Mouse (Mus musculus) mature B cell (primary cell): Measurements from ENCODE around the gene Gpr88.

Experiments used
- in situ Hi-C: fragments of 300-500 bp; cut with MboI; formaldehyde crosslinking; loops from 2 replicates; pipeline ENCODE4 v1.14.3; 2019

Gpr88 gene

DNA sequence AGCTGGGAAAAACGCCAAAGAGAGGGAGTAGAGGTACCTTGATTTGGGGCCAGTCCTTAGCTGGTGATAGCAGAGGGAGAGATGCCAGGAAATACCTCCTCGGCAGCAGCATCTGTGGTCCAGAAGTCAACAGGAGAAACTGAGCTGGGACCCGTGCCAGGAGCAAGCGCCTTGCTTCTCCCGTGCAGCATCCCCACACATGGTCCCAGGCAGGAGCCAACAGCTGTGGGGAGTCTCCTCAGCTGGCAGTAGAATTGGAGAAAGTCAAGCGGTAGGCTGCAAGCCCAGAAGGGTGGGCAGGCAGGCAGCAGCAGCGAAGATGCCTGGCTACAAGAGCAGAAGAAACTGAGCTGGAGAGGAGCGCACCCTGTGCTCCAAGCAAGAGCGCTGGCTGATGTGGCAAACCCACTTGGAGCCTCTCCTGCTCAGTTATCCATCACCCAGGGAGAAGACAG, at the start of gene Gpr88:
Gene Gpr88 (minus strand): TSS at position 427 of the 455 bp plus-strand sequence.
- in situ Hi-C loops, result no loop called here

DNA sequence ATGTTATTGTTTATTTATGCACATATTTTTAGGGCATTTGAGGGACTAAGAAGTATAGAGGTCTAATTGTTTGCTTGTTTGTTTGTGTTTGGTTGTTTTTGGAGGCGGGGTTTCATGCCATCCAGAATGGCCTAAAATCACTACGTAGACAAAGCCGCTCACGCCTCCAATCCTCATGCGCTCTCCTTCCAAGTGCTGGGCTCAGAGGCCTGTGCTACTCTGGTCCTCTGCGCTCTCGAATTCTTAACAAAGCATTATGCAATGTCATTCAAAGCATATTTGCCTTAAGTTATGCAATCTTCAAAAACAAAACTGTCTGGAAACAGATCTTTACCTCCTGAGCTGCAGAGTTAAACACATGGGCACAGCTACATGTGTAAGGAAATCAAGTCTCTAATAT, 49.3 kb upstream of the Gpr88 start:
- in situ Hi-C loops, result no loop called here

DNA sequence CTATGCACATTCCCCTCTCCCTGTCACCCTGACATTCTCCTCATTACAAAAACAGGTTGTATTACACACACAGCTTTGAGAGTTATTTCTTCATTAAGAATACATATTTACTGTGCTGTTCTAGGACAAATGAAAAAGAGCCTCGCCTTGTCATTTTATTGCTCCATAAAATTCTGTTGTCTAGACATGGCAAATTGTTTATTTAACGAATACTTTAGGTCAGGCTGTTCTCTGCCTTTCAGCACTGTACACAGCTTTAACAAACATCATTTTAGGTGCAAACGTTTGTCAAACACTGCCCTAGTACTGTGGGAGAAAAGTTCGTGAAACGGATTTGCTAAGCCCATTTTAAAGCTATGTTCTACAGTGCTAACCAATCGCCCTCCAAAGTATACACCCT, 48.5 kb upstream of the Gpr88 start:
- in situ Hi-C loops, result no loop called here

DNA sequence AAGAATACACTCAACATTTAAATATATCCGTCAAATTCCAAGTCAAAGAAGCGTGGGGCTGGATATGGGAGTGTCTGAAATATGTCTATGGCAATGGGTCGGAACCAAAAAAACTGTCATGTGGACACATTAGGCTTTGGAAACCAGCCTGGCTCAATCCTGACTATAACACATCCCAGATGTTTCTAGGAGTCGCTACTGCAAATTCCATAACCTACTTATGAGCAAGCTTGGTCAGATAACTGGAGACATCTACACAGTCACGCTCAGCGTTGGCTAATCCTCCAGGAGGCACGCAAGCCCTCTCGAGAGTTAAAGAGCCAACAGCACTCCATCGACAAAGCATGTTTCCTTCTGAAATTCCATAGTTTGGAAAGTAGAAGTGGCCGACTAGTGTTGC, 45.4 kb upstream of the Gpr88 start:
- in situ Hi-C loops, result no loop called here

DNA sequence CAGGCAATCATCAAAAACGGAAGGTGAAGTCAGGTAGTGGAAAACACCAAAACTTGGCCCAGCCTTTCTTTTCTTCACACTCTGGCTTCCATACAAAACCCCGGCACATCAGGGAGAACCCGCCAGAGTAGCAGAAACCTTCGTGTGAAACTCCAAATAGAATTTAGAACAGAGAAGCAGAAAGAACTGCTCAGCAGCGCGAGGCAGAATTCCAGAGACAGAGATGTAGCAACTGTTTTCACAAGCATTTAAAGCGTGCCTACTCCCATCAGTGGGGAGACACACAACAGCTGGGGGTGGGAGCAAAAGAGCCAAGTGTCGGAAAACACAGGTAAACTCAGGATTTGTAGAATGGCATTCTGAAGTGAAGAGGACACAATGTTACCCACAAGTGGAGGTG, 44.7 kb upstream of the Gpr88 start:
- in situ Hi-C loops, result no loop called here

DNA sequence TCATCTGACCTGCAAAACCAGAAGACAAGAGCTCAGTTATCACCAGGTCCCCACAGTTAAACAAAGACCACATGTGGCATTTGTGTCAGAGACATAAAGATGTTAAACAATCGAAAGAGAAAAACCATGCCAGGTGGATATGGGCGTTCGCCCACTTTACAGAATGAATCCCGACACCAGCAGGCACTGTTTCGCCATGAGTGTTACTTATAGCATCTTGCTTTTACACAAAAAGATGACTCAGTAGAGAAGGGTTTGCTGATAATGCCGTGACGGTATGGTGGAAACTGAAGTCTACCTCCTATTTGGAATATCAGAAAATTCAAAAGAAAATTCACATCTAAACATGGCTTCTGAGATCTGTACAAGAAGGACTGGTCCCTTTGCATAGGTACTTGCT, 43.9 kb upstream of the Gpr88 start:
- in situ Hi-C loops, result no loop called here

DNA sequence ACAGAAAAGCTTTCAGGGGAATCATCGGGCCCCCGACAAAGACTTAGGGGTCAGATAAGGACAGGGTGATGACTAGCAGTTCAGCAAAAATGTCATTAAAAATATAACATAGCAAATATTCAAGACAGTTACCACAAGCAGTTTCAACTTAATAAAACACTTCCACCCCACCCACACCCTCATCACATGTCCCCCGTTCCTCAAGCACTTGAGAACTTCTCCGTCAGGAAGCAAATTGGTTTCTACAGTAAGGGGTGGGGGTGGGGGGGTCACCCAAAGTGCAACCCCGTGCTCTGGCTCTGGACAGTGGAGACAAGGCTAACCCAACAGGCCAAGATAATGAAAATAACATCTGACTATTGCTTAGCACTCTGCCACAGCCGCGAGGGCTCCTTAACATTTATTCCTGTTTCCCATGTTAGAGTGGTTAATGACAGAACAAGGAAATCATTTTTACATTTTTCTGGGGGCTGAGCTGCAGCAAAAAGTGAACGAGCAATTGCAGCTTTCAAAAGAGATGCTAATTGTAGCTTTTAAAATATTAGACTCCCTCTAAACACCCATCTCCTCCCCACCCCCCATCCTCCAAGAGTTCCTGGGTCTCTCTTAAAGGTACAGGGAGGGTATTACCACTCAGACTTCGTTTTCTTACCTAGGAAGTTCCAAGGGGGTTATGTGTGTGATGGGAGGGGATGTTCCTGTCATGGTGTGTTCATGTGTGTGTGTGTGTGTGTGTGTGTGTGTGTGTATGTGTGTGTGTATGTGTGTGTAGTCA, 36.9 kb upstream of the Gpr88 start:
- in situ Hi-C loops, result no loop called here

DNA sequence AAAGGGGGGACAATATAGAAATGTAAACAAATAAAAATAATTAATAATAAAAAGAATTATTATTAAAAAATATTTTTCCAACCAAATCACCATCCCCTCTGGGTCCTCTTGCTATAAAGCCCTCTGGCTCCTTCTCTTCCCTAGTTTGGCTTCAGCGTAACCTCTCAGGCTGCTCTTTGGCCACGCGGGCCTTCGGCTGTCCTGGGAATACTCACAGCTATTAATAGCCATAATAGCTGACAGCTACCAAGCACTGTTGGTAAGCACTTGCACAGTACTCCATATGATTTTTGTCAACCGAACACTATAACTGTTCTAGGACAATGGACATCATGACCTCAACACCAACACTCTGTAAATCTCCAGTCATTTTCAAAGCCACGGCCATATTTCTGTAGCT, 35.5 kb upstream of the Gpr88 start:
- in situ Hi-C loops, result no loop called here

DNA sequence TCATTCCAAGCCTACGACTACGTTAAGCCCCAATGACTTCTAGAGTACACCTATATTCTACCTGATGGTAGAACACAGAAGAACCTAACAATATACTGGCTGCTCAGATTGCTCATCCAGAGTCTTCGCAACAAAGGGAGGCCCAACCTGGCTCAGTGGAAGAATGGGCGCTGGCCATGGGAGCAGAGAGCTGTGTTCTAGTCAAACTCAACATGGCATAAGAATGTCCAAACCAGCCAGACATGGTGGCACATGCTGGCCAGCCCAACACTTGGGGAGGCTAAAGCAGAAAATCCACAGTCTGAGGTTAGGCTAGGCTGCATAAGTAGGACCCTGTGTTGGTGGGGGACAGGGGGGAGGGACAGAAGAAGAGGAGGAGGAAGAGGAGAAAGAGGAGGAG, 31.4 kb upstream of the Gpr88 start:
- in situ Hi-C loops, result no loop called here

DNA sequence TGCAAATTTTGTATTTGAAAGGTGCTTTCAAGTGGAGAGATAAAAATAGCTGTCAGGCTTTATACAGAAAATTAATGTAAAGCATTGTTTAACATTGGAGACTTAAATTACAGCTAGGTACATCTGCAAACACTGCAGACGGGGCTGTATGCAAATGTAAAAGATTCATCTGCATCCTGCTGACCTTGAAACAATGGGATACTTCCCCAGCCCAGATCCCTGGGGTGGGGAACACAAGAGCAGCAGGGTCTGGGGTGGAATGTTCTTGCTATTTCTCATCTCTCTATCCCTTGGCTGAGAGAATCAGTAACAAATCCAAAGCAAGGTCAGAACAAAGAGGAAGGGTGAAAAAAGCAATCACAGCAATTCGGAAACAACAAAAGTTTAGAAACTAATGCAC, 30.7 kb upstream of the Gpr88 start:
- in situ Hi-C loops, result no loop called here

DNA sequence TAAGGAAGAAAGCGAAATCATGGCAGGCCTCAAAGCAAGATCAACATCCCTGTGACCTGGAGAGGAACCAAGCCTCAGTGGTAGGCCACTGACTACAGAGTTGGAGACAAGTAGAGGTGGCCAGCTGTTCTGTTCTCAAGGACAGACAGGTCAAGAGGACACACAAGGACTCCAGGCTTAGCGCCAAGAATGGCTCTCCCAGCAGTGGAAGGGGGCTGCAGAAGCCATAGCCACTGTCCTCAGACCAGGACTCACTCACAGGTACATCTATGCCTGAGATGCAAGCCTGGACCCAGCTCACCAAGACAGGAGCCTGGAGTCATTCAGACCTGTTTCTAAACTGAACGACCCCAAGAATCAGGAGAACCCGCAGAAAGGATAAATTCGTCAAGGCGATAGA, 28.4 kb upstream of the Gpr88 start:
- in situ Hi-C loops, result no loop called here

DNA sequence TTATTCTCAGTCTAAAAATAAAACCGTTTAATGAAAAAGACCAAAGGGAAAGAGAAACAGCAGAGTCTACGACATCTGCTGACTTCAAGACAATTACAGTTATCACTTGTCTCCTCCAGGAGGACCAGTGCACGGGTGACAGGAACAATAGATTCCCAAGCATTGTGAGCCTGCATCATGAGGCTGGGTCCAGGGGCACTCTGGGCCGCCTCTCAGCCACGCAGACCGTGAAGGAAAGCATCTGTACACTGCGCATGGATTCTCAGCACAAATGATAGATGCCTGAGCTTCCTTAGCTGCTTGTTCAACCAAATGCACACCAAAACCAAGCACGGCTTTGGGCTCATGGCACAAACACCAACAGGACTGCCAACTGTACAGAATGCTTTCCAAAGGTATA, 23.8 kb upstream of the Gpr88 start:
- in situ Hi-C loops, result no loop called here

DNA sequence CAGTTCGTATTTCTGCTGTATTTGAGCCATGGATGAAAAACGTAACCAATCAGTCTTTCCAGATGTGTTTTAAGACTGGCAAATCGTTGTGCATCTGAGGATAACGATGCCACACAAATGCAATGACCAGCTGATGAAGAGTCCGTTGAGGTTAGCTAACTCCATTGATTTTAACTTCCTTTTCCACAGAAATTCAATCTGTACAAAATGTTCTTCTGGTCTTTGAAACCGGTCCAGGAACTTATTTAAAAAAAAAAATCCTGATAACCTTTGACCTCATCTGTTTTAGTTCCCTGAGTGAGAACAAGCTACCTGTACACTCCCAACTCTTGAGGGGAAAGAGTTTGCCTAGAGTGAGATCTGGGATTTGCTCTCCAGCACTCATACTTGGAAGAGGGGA, 18.4 kb upstream of the Gpr88 start:
- in situ Hi-C loops, result no loop called here

DNA sequence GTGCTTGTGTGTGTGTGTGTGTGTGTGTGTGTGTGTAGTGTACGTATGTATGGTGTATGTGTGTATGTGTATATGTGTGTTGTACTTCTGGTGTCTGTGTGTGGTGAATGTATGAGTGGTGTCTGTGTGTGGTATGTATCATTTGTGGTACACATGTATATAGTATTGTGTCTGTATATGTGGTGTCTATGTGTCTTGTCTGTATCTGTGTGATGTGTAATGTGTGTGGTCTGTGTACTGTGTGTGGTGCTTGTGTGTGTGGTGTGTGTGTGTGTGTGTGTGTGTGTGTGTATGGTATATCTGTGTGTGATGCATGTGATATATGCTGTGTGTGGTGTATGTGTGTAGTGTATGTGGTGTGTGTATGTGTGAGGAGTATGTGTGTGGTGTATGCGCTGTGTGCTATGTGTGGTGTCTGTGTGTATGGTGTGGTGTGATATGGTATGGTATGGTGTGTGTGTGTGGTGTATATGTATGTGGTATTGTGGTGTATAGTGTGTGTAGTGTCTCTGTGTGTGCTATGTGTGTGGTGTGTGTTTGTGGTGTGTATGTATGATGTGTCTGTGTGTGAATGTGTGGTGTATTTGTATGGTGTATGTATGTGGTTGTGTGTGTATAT, 13.8 kb upstream of the Gpr88 start:
- in situ Hi-C loops, result no loop called here

DNA sequence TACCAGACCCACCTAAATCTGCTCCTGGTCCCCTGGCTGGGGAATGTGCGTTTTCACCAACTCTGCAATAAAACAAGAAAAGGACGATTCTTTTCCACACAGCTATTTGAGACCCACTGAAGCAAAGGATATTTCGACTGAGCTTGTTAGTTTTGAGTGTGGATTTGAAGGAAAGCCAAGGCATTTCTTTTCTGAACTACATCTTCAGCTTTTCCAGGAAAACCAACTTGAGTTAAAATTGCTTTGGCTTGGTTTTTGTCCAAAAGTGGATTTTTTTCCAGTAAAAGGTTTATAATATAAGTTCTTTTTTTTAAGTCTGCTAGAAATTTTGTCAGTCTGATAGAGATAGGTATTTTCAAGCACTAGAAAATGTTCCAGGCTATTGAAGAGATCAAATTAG, 13.1 kb upstream of the Gpr88 start:
- in situ Hi-C loops, result no loop called here

DNA sequence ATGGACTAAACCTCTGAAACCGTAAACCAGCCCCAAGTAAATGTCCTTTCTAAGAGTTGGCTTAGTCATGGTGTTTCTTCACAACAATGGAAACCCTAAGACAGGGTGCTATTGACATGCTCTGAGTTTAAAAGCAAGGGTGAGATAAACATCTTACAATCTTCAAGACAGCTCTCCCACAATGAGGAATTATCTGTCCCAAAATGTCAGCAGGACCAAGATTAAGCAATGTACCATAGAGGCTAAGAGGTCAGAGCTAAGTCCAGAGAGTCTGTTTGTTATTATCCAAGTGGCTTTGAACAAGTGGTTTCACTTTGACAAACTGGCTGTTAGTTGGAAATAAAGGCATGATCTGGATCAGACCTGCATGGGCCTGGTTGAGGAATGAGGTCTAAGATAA, 10.7 kb upstream of the Gpr88 start:
- in situ Hi-C loops, result no loop called here

DNA sequence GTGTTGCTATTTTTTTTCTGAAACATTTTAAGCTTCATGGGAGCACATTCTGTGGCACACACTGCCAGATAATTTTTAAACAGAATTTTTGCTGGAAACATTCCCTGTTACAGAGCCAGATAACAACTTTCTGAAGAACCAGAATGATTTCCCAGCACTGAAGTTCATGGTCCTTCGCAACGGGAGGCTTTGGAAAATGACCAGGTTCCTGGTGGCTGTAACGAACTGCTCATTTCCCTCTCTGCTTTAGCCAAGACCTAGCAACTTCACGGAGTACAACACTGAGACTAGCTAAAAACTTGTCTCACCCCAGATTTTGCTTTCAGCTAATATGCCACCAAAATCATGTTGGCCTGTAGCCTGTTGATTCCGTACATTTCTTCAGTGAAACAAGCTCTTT, 9.8 kb upstream of the Gpr88 start:
- in situ Hi-C loops, result no loop called here

DNA sequence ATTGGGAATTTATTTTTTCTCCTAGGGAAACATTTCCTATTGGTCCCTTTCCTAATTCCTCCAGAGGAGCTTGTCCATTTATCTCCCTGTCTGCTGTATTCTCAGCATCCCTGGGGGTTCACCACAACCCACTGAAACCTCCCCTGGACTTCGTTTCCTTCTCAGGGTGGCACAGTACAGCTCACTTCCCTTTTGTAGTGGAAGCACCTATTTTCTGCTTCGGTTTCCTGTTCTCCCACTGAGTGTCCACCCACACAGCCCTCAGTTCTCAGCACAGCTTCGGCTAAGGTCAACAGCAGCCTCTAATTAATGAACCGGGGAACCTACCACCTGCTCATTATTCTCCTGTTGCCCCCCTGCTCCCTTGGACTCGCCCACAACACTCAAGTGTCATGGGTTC, 2.8 kb upstream of the Gpr88 start:
- in situ Hi-C loops, result no loop called here

DNA sequence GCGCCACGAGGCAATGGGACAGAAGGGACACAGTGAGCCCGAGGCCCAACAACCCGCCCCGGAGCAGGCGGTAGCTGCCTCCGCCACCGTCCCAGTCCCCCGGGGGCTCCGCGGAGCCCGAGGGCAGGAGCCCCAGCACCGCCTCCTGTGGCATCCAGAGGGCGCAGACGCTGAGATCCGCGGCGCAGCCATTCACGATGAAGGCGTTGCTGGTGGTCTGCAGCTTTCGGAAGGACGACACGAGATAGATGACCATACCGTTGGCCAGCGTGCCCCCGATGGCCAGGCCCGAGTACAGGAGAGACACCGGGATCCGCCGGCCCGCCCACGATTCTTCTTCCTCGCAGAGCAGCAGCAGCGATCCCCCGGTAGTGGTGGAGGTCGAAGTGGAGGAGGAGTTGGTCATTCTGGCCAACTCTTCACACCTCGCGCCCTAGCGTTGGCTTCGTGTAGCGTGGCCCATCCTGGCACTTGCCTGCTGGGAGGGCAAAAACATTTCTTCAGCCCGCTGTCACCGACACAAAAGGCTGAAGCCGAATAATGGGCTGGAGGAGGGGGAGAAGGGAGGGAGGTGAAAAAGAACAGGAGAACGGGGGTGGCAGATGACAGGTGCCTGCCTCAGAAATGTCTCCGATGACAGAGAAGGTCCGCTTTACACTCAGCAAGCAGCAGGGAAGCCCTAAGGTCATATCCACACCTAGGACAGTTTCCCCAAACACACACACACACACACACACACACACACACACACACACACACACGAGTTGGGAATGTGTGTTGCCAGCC, 855 bp downstream of the Gpr88 start:
- in situ Hi-C loops, result no loop called here

DNA sequence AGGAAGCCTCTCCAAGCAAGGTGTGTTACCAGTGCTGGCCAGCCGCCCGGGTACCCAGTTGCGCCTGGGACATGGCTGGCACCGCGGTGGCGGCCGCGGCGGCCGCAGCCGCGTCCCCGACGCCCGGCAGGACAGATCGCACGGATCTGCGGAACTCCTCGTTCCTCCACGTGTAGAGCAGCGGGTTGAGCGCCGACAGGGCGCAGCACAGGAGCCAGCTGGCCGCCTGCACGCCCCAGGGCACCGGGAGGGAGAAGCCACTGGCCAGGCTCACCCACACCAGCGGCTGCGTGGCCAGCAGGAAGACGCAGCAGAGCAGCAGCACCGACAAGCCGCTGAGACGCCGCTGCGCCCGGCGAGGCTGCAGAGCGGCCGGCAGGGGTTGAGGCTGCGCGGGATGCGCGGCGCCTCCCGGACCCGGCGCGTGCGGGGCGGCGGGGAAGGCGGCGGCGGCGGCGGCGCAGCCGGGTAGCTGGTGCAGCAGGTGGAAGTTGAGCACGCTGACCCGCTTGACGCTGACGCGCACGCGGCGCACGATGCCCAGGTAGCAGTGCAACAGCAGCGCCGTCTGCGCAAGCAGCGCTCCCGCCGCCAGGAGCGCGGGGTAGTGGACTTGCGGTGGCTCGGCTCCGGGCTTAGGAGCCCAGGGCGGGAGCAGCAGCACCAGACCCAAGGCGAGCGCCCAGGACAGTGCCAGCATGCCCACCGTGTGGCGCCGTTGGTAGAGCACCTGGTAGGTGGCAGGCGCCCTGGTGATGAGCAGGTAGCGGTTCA, 1.6 kb downstream of the Gpr88 start:
- in situ Hi-C loops, result no loop called here

DNA sequence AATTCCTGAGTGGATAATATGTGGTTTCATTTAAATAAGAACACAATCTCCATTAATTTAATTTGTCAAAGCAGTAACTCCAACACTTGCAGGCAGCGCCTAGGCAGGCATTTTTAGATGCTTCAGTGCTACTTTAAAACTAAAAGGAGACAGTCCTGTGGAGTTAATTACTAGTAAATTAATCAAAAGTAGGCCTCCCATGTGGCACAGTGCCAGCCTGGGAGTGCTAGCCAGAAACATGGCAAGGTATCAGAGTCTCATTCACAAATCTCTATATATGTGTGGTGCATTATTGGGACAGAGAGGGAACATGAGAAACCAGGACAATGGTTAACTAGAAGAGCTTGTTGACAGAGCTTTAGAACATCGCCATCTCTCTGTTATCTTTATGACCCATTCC, 4.3 kb downstream of the Gpr88 start:
- in situ Hi-C loops, result no loop called here

DNA sequence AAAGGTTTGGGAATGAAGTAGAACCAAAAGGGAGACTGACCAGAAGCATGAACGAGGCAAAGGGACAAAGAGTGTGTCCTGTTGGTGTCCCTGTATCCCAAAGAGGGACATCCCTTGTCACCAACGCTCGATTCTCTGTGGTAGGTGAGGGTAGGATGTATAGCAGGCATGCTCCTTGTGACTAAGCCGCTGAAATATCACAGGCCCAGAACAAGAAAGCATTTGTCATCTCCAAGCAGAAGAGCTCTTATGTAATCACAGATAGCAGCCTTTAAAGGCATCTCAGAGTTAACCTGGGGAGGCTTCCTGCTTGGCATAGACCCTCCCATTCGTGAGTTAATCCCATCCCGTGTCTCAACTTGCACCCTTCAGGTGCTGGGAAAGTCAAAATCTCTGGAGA, 8.8 kb downstream of the Gpr88 start:
- in situ Hi-C loops, result no loop called here
